ENCODE assay signal across 8 mouse cellular contexts in genomic region chr4:116149812-116150155, GRCm38 (mm10). TPM values are rescaled to one million over a fixed set of nuclear protein-coding genes. Genes with fewer than 3 reads are reported as not detected.
DNase-seq lines count a peak whose midpoint lies in the region; ATAC-seq and TF ChIP-seq lines count a peak whose summit lies in the region.

No protein-coding gene starts in this region.

- H3K36me3 ChIP-seq in kidney, embryonic 15.5 days: peaks cover 33% of the 10 kb centered on the region
- H3K36me3 ChIP-seq in hindbrain, embryonic 13.5 days: peaks cover 30% of the 10 kb centered on the region
- H3K36me3 ChIP-seq in midbrain, embryonic 13.5 days: peaks cover 30% of the 10 kb centered on the region

- peak overlapping the region; percentile 72 for H3K4me2 ChIP-seq in kidney, embryonic 15.5 days
- H3K4me2 ChIP-seq in hindbrain, embryonic 13.5 days: peak overlapping the region; percentile 66
- peak overlapping the region; percentile 72 for H3K4me2 ChIP-seq in midbrain, embryonic 13.5 days (replicated peaks)

- H3K4me1 ChIP-seq in kidney, embryonic 15.5 days: peaks cover 21% of the 10 kb centered on the region
- H3K4me1 ChIP-seq in bone marrow macrophage, adult 2 months (ENCODE audit: control insufficient read depth, insufficient read depth, low read length): peaks cover 8% of the 10 kb centered on the region
- peaks cover 24% of the 10 kb centered on the region for H3K4me1 ChIP-seq in hindbrain, embryonic 13.5 days (replicated peaks)
- H3K4me1 ChIP-seq in midbrain, embryonic 13.5 days (replicated peaks): peaks cover 18% of the 10 kb centered on the region

- ATAC-seq in kidney, embryonic 15.5 days (replicated peaks; ENCODE audit: low FRiP score): peak; percentile 10; the same call in 1 of the 2 replicates
- ATAC-seq in hindbrain, embryonic 13.5 days (ENCODE audit: low FRiP score): peak; percentile 33; the same call in 1 of the 2 replicates
- ATAC-seq in midbrain, embryonic 13.5 days: peak; percentile 9

- no peaks in the 10 kb centered on the region for H3K9me3 ChIP-seq in kidney, embryonic 15.5 days (replicated peaks)
- no peaks in the 10 kb centered on the region for H3K9me3 ChIP-seq in hindbrain, embryonic 13.5 days
- H3K9me3 ChIP-seq in midbrain, embryonic 13.5 days: no peaks in the 10 kb centered on the region

- peak overlapping the region; percentile 93 for H3K27ac ChIP-seq in kidney, embryonic 15.5 days
- peak overlapping the region; percentile 78 for H3K27ac ChIP-seq in bone marrow macrophage, adult 2 months (ENCODE audit: insufficient read depth, low read depth, low read length)
- peak overlapping the region; percentile 91 for H3K27ac ChIP-seq in hindbrain, embryonic 13.5 days
- H3K27ac ChIP-seq in midbrain, embryonic 13.5 days: peak overlapping the region; percentile 88

- H3K9ac ChIP-seq in kidney, embryonic 15.5 days: peak overlapping the region; percentile 91
- peak overlapping the region; percentile 93 for H3K9ac ChIP-seq in hindbrain, embryonic 13.5 days
- peak overlapping the region; percentile 95 for H3K9ac ChIP-seq in midbrain, embryonic 13.5 days (replicated peaks)

- no peak for TF ChIP-seq CTCF in bone marrow macrophage, adult 2 months (IDR thresholded peaks at IDR 0.05; ENCODE audit: low read depth, low read length)

- DNase-seq in kidney, adult 8-10 months: no peak
- no peak for DNase-seq in left cerebral cortex, adult 18-20 months (ENCODE audit: low spot score in 2 of 2)
- DNase-seq in Muller cell, postnatal 12 days (ENCODE audit: inconsistent ontology term): no peak
- no peak for DNase-seq in ovary, postnatal 14 days (ENCODE audit: low spot score)

- no peak for TF ChIP-seq POLR2A in bone marrow macrophage, adult 2 months (IDR thresholded peaks at IDR 0.05; ENCODE audit: borderline replicate concordance, low read depth, low read length)

- 21% methylated on average over 6 of the region's 6 CpGs for WGBS in kidney, embryonic 15.5 days
- WGBS in hindbrain, embryonic 13.5 days: 23% methylated on average over 6 of the region's 6 CpGs
- 18% methylated on average over 6 of the region's 6 CpGs for WGBS in midbrain, embryonic 13.5 days

- H3K27me3 ChIP-seq in kidney, embryonic 15.5 days: 0 out of 2 replicates have a peak, but pooled peaks cover 3% of the 10 kb centered on the region
- 0 out of 2 replicates have a peak, but pooled peaks cover 4% of the 10 kb centered on the region for H3K27me3 ChIP-seq in hindbrain, embryonic 13.5 days
- no peaks in the 10 kb centered on the region; the same call in 1 of the 2 replicates for H3K27me3 ChIP-seq in midbrain, embryonic 13.5 days

- H3K4me3 ChIP-seq in kidney, embryonic 15.5 days (replicated peaks): peak overlapping the region; percentile 79
- peak overlapping the region; percentile 99 for H3K4me3 ChIP-seq in bone marrow macrophage, adult 2 months (ENCODE audit: insufficient read depth, low read length)
- H3K4me3 ChIP-seq in hindbrain, embryonic 13.5 days: peak overlapping the region; percentile 71
- peak overlapping the region; percentile 76 for H3K4me3 ChIP-seq in midbrain, embryonic 13.5 days (replicated peaks)

RNA-seq across cellular contexts. Expression of gene Lurap1, which starts 1.4 kb away (rescaled TPM):
- 2.7 and 3.2 TPM in 2 replicates for polyA plus RNA-seq in kidney, embryonic 15.5 days (2015; fragmentation: Nextera tagmentation; extraction: Ambion mirVana)
- 0.12 and 0.13 TPM in 2 replicates for polyA plus RNA-seq in bone marrow macrophage, adult 2 months (2012; ENCODE audit: insufficient read depth, insufficient read length, missing spikeins)
- 1.7 and 1.9 TPM in 2 replicates for polyA plus RNA-seq in hindbrain, embryonic 13.5 days (2015; fragmentation: Nextera tagmentation; extraction: Ambion mirVana)
- polyA plus RNA-seq in midbrain, embryonic 13.5 days (2015; fragmentation: Nextera tagmentation; extraction: Ambion mirVana): 1.5 and 2.2 TPM in 2 replicates
- 10 to 100 TPM; 36.7 to 37.7 TPM for total RNA-seq in left cerebral cortex, adult 18-20 months (2021)

RNA-seq across cellular contexts. Expression of gene Tspan1, which starts 17.6 kb away (rescaled TPM):
- 2.1 and 6.4 TPM in 2 replicates for polyA plus RNA-seq in kidney, embryonic 15.5 days (2015; fragmentation: Nextera tagmentation; extraction: Ambion mirVana)
- not detected in 2 replicates for polyA plus RNA-seq in bone marrow macrophage, adult 2 months (2012; ENCODE audit: insufficient read depth, insufficient read length, missing spikeins)
- 0.19 and 0.22 TPM in 2 replicates for polyA plus RNA-seq in hindbrain, embryonic 13.5 days (2015; fragmentation: Nextera tagmentation; extraction: Ambion mirVana)
- polyA plus RNA-seq in midbrain, embryonic 13.5 days (2015; fragmentation: Nextera tagmentation; extraction: Ambion mirVana): 0.11 TPM in 1 of 2 replicates, not detected in the other
- under 1 TPM in 1 of 2 experiments, not detected in 1; 0.33 TPM for total RNA-seq in left cerebral cortex, adult 18-20 months (2021)

RNA-seq across cellular contexts. Expression of gene 1700042G07Rik, which starts 23.4 kb away (rescaled TPM):
- not detected in 2 replicates for polyA plus RNA-seq in kidney, embryonic 15.5 days (2015; fragmentation: Nextera tagmentation; extraction: Ambion mirVana)
- not detected in 2 replicates for polyA plus RNA-seq in bone marrow macrophage, adult 2 months (2012; ENCODE audit: insufficient read depth, insufficient read length, missing spikeins)
- polyA plus RNA-seq in hindbrain, embryonic 13.5 days (2015; fragmentation: Nextera tagmentation; extraction: Ambion mirVana): not detected in 2 replicates
- not detected in 2 replicates for polyA plus RNA-seq in midbrain, embryonic 13.5 days (2015; fragmentation: Nextera tagmentation; extraction: Ambion mirVana)
- total RNA-seq in left cerebral cortex, adult 18-20 months (2021): not detected

RNA-seq across cellular contexts. Expression of gene Gm49337, which starts 23.4 kb away (rescaled TPM):
- polyA plus RNA-seq in kidney, embryonic 15.5 days (2015; fragmentation: Nextera tagmentation; extraction: Ambion mirVana): not detected in 2 replicates
- polyA plus RNA-seq in bone marrow macrophage, adult 2 months (2012; ENCODE audit: insufficient read depth, insufficient read length, missing spikeins): not detected in 2 replicates
- not detected in 2 replicates for polyA plus RNA-seq in hindbrain, embryonic 13.5 days (2015; fragmentation: Nextera tagmentation; extraction: Ambion mirVana)
- polyA plus RNA-seq in midbrain, embryonic 13.5 days (2015; fragmentation: Nextera tagmentation; extraction: Ambion mirVana): not detected in 2 replicates
- 1 to 10 TPM; 2.3 to 5.9 TPM for total RNA-seq in left cerebral cortex, adult 18-20 months (2021)

RNA-seq across cellular contexts. Expression of gene Pomgnt1, which starts 26.1 kb away (rescaled TPM):
- 61.7 and 62.2 TPM in 2 replicates for polyA plus RNA-seq in kidney, embryonic 15.5 days (2015; fragmentation: Nextera tagmentation; extraction: Ambion mirVana)
- polyA plus RNA-seq in bone marrow macrophage, adult 2 months (2012; ENCODE audit: insufficient read depth, insufficient read length, missing spikeins): 22.3 and 24.0 TPM in 2 replicates
- polyA plus RNA-seq in hindbrain, embryonic 13.5 days (2015; fragmentation: Nextera tagmentation; extraction: Ambion mirVana): 62.6 and 63.7 TPM in 2 replicates
- 51.8 and 56.9 TPM in 2 replicates for polyA plus RNA-seq in midbrain, embryonic 13.5 days (2015; fragmentation: Nextera tagmentation; extraction: Ambion mirVana)
- 10 to 100 TPM; 77.7 to 83.0 TPM for total RNA-seq in left cerebral cortex, adult 18-20 months (2021)
